Mouse (Mus musculus) forebrain, postnatal 0 days (tissue): Measurements from ENCODE around the gene Lgals7. TPM values are rescaled to one million over a fixed set of nuclear protein-coding genes. Genes with fewer than 3 reads are reported as not detected.

Experiments
- ATAC-seq: fragments of 200-750 bp; cut with Nextera tagmentation; 2 replicates; pipeline ENCODE4 v1.8.0; 2017; ENCODE audit warnings: mild to moderate bottlenecking, moderate library complexity
- DNase-seq: peaks from one replicate; pipeline ENCODE4 v3.0.0-alpha.2; 2015
- H3K27ac ChIP-seq: fragments of 300-500 bp; sonication (generic); 2 replicates; pipeline ENCODE4 v1.5.1; 2014; ENCODE audit warnings: low read depth, mild to moderate bottlenecking, antibody characterized with exemption, low read length, moderate library complexity, mixed read lengths
- H3K27me3 ChIP-seq: fragments of 300-500 bp; sonication (generic); 2 replicates; pipeline ENCODE4 v1.6.1; 2014; ENCODE audit warnings: mild to moderate bottlenecking, low read length, mixed read lengths; ENCODE audit not compliant: insufficient read depth
- H3K36me3 ChIP-seq: fragments of 300-500 bp; sonication (generic); 2 replicates; pipeline ENCODE4 v1.6.1; 2014; ENCODE audit warnings: mild to moderate bottlenecking, moderate library complexity; ENCODE audit not compliant: insufficient read depth
- H3K4me1 ChIP-seq: fragments of 300-500 bp; sonication (generic); 2 replicates; pipeline ENCODE4 v1.6.1; 2014; ENCODE audit warnings: antibody characterized with exemption; ENCODE audit not compliant: insufficient read depth
- H3K4me2 ChIP-seq: fragments of 300-500 bp; sonication (generic); 2 replicates; pipeline ENCODE4 v1.6.1; 2014; ENCODE audit warnings: low read depth, mild to moderate bottlenecking, moderate library complexity
- H3K4me3 ChIP-seq: fragments of 300-500 bp; sonication (generic); 2 replicates; pipeline ENCODE4 v1.5.1; 2014; ENCODE audit warnings: low read depth, low read length, mixed read lengths
- H3K9ac ChIP-seq: fragments of 300-500 bp; sonication (generic); 2 replicates; pipeline ENCODE4 v1.6.1; 2014; ENCODE audit warnings: mild to moderate bottlenecking
- H3K9me3 ChIP-seq: fragments of 300-500 bp; sonication (generic); 2 replicates; pipeline ENCODE4 v1.6.1; 2016; ENCODE audit warnings: low read length
- CTCF ChIP-seq: sonication (generic); IDR thresholded peaks from 2 replicates; pipeline ENCODE4 v1.5.1; 2016; ENCODE audit warnings: antibody characterized with exemption, control low read depth, low read depth
- WGBS: fragments of 180-500 bp; shearing (Covaris S2); extraction: QIAGEN DNeasy Blood & Tissue Kit; methylation state at CpG from one replicate; pipeline ENCODE4 v1.1.7; 2014; 5-methylcytosine and 5-hydroxymethylcytosine counted together
- polyA plus RNA-seq: library from polyadenylated mRNA; unstranded; fragments of >200 nt; fragmentation: Nextera tagmentation; extraction: Ambion mirVana; gene quantifications from 2 replicates; pipeline ENCODE4 v1.2.1, GENCODE M21; 2015
- total RNA-seq: library from RNA; depleted of rRNA; stranded (reverse); fragments of >200 nt; gene quantifications from 2 replicates; pipeline ENCODE4 v1.2.3, GENCODE M21; 2014

The Lgals7 gene
- total and polyA plus RNA-seq, 2 experiments from 2014 or later, result 2.8 to 3.8 TPM

GRCm38 (mm10) chr7:28888701-28889161, 25.1 kb downstream of the Lgals7 start:
- TF ChIP-seq CTCF, result no peak
- Histone ChIP-seq H3K36me3 (peaks cover 21% of the 10 kb centered on the region), H3K4me1 (no peaks in the 10 kb centered on the region), H3K9ac (peak overlapping the region; percentile 35), H3K27me3 (peaks cover 17% of the 10 kb centered on the region), H3K4me3 (peak overlapping the region; percentile 35), H3K27ac (no peak overlapping the region), H3K4me2 (peak overlapping the region; percentile 53), H3K9me3 (no peaks in the 10 kb centered on the region)
- DNase-seq, result peak; percentile 27
- peak; percentile 30 for ATAC-seq
- 3% methylated on average over 24 of the region's 27 CpGs for WGBS

- TF ChIP-seq CTCF, result no peak
- Histone ChIP-seq H3K27me3 (peaks cover 9% of the 10 kb centered on the region), H3K9ac (no peak overlapping the region), H3K4me1 (no peaks in the 10 kb centered on the region), H3K4me2 (no peak overlapping the region), H3K27ac (no peak overlapping the region), H3K36me3 (peaks cover 60% of the 10 kb centered on the region), H3K9me3 (no peaks in the 10 kb centered on the region), H3K4me3 (no peak overlapping the region)
- no peak for DNase-seq
- ATAC-seq, result no peak
- WGBS, result 94% methylated on average over 17 of the region's 17 CpGs
Measured at GRCm38 (mm10) chr7:28892601-28893000, 28.9 kb downstream of the Lgals7 start.

GRCm38 (mm10) chr7:28893643-28894265, 30.1 kb downstream of the Lgals7 start:
- H3K9me3 ChIP-seq, result no peaks in the 10 kb centered on the region
- peaks cover 3% of the 10 kb centered on the region; the same call in 1 of the 2 replicates for H3K27me3 ChIP-seq
- H3K4me1 ChIP-seq, result no peaks in the 10 kb centered on the region
- H3K9ac ChIP-seq, result no peak overlapping the region
- H3K4me3 ChIP-seq, result no peak overlapping the region
- peak; percentile 40; the same call in 1 of the 2 replicates for ATAC-seq
- WGBS, result 57% methylated on average over 7 of the region's 7 CpGs
- H3K36me3 ChIP-seq, result peaks cover 72% of the 10 kb centered on the region
- H3K27ac ChIP-seq, result no peak overlapping the region
- no peak overlapping the region for H3K4me2 ChIP-seq
- peak; percentile 20 for DNase-seq
- peak; percentile 57 for TF ChIP-seq CTCF

GRCm38 (mm10) chr7:28894942-28895341, 31.3 kb downstream of the Lgals7 start:
- Histone ChIP-seq H3K4me2 (no peak overlapping the region), H3K27me3 (no peaks in the 10 kb centered on the region), H3K27ac (no peak overlapping the region), H3K36me3 (peaks cover 81% of the 10 kb centered on the region), H3K4me3 (no peak overlapping the region), H3K4me1 (no peaks in the 10 kb centered on the region), H3K9ac (no peak overlapping the region), H3K9me3 (no peaks in the 10 kb centered on the region)
- no peak for DNase-seq
- TF ChIP-seq CTCF, result no peak
- no peak for ATAC-seq
- WGBS, result 68% methylated on average over 5 of the region's 5 CpGs

- Histone ChIP-seq H3K9me3 (no peaks in the 10 kb centered on the region), H3K27me3 (no peaks in the 10 kb centered on the region), H3K4me2 (no peak overlapping the region), H3K27ac (no peak overlapping the region), H3K9ac (no peak overlapping the region), H3K4me3 (no peak overlapping the region), H3K36me3 (peaks cover 92% of the 10 kb centered on the region), H3K4me1 (no peaks in the 10 kb centered on the region)
- ATAC-seq (no peak), DNase-seq (no peak)
- WGBS, result 98% methylated on average over 6 of the region's 6 CpGs
- no peak for TF ChIP-seq CTCF
Measured at GRCm38 (mm10) chr7:28897661-28898060, 34.0 kb downstream of the Lgals7 start.

- 79% methylated on average over 4 of the region's 4 CpGs for WGBS
- Histone ChIP-seq H3K36me3 (peaks cover 94% of the 10 kb centered on the region), H3K4me3 (no peak overlapping the region), H3K9ac (no peak overlapping the region), H3K4me1 (no peaks in the 10 kb centered on the region), H3K4me2 (no peak overlapping the region), H3K9me3 (no peaks in the 10 kb centered on the region), H3K27me3 (no peaks in the 10 kb centered on the region), H3K27ac (no peak overlapping the region)
- DNase-seq, result no peak
- ATAC-seq, result no peak
- peak; percentile 17; the same call in 1 of the 2 replicates for TF ChIP-seq CTCF
Measured at GRCm38 (mm10) chr7:28899972-28900371, 36.3 kb downstream of the Lgals7 start.

GRCm38 (mm10) chr7:28901311-28902125, 37.9 kb downstream of the Lgals7 start:
- Histone ChIP-seq H3K9me3 (no peaks in the 10 kb centered on the region), H3K4me2 (no peak overlapping the region), H3K9ac (no peak overlapping the region), H3K4me3 (no peak overlapping the region), H3K4me1 (no peaks in the 10 kb centered on the region), H3K27ac (no peak overlapping the region), H3K27me3 (no peaks in the 10 kb centered on the region), H3K36me3 (peaks cover 94% of the 10 kb centered on the region)
- no peak for TF ChIP-seq CTCF
- ATAC-seq, result peak; percentile 59
- WGBS, result 88% methylated on average over 13 of the region's 13 CpGs
- no peak for DNase-seq
